Mouse (Mus musculus) adrenal gland, adult 8-10 months (tissue): ENCODE measurements around the gene Crhr2. TPM values are rescaled to one million over a fixed set of nuclear protein-coding genes. Genes with fewer than 3 reads are reported as not detected.

Experiments used
- DNase-seq: peaks from one replicate; pipeline ENCODE4 v3.0.0; 2022
- total RNA-seq, 4 experiments: library from RNA; stranded (reverse); gene quantifications; 2 replicates each; pipeline ENCODE4 v1.2.4; 2022

The Crhr2 gene
- total RNA-seq, 4 experiments from 2014 or later = 0.12 to 0.34 TPM; not detected in 2

DNA sequence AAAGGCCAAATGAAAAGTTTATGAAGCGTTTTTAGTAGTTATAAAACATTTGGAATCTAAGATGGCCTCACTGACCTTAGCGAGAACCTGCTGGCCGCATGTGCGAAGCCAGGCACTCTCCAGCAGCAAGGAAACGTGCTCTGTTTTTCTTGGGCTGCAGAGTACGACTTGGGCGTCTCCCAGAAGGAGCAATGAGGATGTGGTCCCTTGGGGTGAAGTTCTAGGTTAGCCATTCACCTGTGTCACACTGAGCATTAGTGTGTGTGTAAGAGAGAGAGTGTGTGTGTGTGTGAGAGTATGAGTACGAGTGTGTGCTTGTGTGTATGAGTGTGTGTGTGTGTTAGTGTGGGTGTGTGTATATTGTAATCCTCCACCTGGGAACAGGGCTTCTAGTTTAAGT, 89.6 kb downstream of the Crhr2 start:
- DNase-seq = no peak

Other genes with a start within 250 kb of the Crhr2 start
- gene Nod1, start 160.4 kb downstream of the Crhr2 start, total RNA-seq = 10 to 100 TPM in 2 of 4 experiments, 1 to 10 TPM in 2; 9.1 to 14.0 (median 11.6) TPM
- 10 to 100 TPM in 1 of 4 experiments, 1 to 10 TPM in 3; 4.7 to 17.0 (median 7.3) TPM for gene Ggct, start 140.1 kb downstream of the Crhr2 start, total RNA-seq
- 10 to 100 TPM; 69.8 to 78.8 (median 70.4) TPM for gene Gars, start 95.0 kb downstream of the Crhr2 start, total RNA-seq
- 10 to 100 TPM; 13.6 to 32.7 (median 23.2) TPM for gene Inmt, start 42.0 kb upstream of the Crhr2 start, total RNA-seq
- gene Mindy4, start 70.4 kb upstream of the Crhr2 start, total RNA-seq = 10 to 100 TPM in 1 of 4 experiments, 1 to 10 TPM in 3; 4.0 to 10.2 (median 6.3) TPM
- 10 to 100 TPM; 38.4 to 78.8 (median 49.7) TPM for gene Aqp1, start 203.4 kb upstream of the Crhr2 start, total RNA-seq
- gene Ghrhr, start 243.3 kb upstream of the Crhr2 start, total RNA-seq = not detected